Mouse (Mus musculus): ENCODE measurements around the gene Lrrc55. TPM values are rescaled to one million over a fixed set of nuclear protein-coding genes. Genes with fewer than 3 reads are reported as not detected.

Gene Lrrc55
- polyA plus RNA-seq, 1 experiment from 2014 or later = 1.4 TPM

DNA sequence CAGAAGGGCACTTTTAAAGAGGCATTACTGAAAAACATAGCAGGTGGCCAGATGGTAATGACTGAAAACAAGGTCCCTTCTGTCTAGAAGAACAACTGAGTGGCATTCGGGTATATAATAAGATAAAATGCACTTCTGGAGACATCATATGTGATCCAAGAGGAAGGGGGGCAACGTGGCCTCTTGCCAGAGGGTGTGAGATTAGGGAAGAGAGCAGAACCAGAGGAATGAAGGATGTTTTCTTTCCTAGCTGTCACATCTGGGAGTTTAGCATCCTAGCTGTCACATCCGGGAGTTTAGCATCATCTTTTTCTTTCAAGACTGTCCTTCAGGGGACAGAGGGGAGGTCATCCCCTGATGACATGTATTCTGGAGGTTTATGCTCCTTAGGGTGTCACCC lies 32.6 kb upstream of the Lrrc55 start:
- no peak for ATAC-seq
- H3K9me3 ChIP-seq (ENCODE audit: control insufficient read depth) = no peaks in the 10 kb centered on the region

DNA sequence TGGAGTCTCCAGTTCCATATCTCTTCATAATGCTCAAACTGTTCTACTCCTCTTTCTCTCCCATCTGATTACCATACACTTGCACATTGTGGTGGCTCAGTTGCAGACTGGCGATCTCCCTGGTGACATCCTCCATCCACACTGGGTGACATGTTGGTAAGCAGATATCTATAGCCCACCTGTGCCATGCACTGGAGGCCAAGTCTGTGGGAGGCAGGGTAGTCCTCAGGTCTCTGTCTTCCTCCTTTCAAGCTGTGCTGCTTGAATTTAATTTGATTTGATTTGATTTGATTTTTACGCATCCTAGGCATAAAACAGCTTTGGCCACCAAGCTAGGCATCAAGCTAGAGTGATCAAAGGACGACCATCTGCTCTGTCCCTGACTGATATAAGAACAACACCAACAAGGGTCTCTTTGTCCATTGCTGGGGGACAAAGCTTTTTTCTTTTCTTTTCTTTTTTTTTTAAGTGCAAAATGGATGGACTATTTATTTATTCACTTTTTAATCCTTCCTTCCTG lies 30.9 kb upstream of the Lrrc55 start:
- WGBS = 88% methylated on average over 3 of the region's 3 CpGs
- no peaks in the 10 kb centered on the region for H3K27me3 ChIP-seq (replicated peaks; ENCODE audit: control insufficient read depth, insufficient read depth, low read length)
- no peak for TF ChIP-seq CTCF (IDR thresholded peaks at IDR 0.05; ENCODE audit: low read depth)

More for the DNA sequence above, 32.6 kb upstream of the Lrrc55 start:
- H3K27me3 ChIP-seq (replicated peaks; ENCODE audit: control insufficient read depth, insufficient read depth, low read length) = no peaks in the 10 kb centered on the region
- TF ChIP-seq CTCF (IDR thresholded peaks at IDR 0.05; ENCODE audit: low read depth) = no peak
- no peak overlapping the region for H3K27ac ChIP-seq (ENCODE audit: low read depth, low read length)
- H3K4me1 ChIP-seq (replicated peaks; ENCODE audit: control insufficient read depth, insufficient read depth, low read length) = no peaks in the 10 kb centered on the region
- WGBS = 61% methylated on average over 3 of the region's 3 CpGs
- H3K36me3 ChIP-seq (ENCODE audit: control insufficient read depth, insufficient read depth) = no peaks in the 10 kb centered on the region
- H3K4me2 ChIP-seq (replicated peaks; ENCODE audit: low read depth) = no peak overlapping the region
- no peak overlapping the region for H3K9ac ChIP-seq (ENCODE audit: low read depth, low read length)
- H3K4me3 ChIP-seq (ENCODE audit: low read depth, low read length) = no peak overlapping the region

DNA sequence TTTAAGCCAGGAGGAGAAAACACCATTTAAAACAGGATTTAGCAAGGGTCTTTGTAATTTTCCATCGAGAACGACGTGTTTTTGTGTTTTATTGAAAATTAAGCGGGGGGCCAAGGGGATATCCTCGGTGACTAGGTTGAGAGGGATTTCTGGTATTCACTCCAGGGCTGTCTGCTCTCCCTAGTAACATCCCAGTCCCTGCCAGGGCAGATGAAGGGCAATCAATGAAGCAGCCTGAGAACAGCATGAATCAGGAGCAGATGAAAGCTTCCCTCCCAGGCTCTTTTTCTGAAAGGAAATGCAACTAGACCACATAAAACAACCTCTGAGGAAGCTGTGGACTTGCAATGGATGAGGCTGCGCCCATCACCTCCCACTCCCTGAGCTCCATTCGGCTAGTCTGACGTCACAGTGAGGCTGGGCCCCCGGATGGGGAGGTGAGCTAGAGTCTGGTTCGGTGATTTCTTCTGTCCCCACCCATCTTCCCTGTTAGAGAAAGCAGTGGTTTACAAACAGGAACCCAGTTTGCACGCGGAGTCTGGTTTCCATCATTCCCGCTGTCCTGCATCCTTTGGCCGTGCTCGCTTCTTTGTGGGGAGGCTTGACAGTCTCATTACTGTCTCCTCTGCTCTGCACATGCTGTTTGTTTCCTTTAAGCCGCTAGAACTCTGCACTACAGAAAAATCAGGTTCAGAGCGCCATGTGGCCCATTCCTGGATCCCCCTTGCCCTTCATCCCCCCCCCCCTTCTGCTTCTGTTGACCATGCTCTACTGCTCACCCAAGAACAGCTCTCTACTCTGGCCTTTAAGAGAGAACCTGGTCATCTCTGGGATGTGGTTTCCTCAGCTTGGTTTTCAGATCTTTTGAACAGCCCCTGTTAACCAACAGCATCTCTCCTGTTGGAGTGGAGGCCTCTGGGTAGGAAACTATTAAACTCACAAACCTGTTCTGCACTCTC lies 27.5 kb upstream of the Lrrc55 start:
- 49% methylated on average over 17 of the region's 17 CpGs for WGBS
- no peak overlapping the region for H3K27ac ChIP-seq (ENCODE audit: low read depth, low read length)
- TF ChIP-seq CTCF (IDR thresholded peaks at IDR 0.05; ENCODE audit: low read depth) = no peak
- H3K9ac ChIP-seq (ENCODE audit: low read depth, low read length) = no peak overlapping the region
- peak overlapping the region; percentile 13; the same call in 1 of the 2 replicates for H3K4me2 ChIP-seq (replicated peaks; ENCODE audit: low read depth)
- H3K36me3 ChIP-seq (ENCODE audit: control insufficient read depth, insufficient read depth) = no peaks in the 10 kb centered on the region
- no peaks in the 10 kb centered on the region for H3K4me1 ChIP-seq (replicated peaks; ENCODE audit: control insufficient read depth, insufficient read depth, low read length)
- ATAC-seq = no peak
- no peaks in the 10 kb centered on the region for H3K9me3 ChIP-seq (ENCODE audit: control insufficient read depth)
- H3K4me3 ChIP-seq (ENCODE audit: low read depth, low read length) = no peak overlapping the region
- H3K27me3 ChIP-seq (replicated peaks; ENCODE audit: control insufficient read depth, insufficient read depth, low read length) = no peaks in the 10 kb centered on the region

More for the DNA sequence above, 30.9 kb upstream of the Lrrc55 start:
- no peak overlapping the region for H3K27ac ChIP-seq (ENCODE audit: low read depth, low read length)
- H3K9ac ChIP-seq (ENCODE audit: low read depth, low read length) = no peak overlapping the region
- no peak for ATAC-seq
- no peaks in the 10 kb centered on the region for H3K9me3 ChIP-seq (ENCODE audit: control insufficient read depth)
- H3K36me3 ChIP-seq (ENCODE audit: control insufficient read depth, insufficient read depth) = no peaks in the 10 kb centered on the region
- no peak overlapping the region for H3K4me3 ChIP-seq (ENCODE audit: low read depth, low read length)
- H3K4me2 ChIP-seq (replicated peaks; ENCODE audit: low read depth) = no peak overlapping the region
- no peaks in the 10 kb centered on the region for H3K4me1 ChIP-seq (replicated peaks; ENCODE audit: control insufficient read depth, insufficient read depth, low read length)

DNA sequence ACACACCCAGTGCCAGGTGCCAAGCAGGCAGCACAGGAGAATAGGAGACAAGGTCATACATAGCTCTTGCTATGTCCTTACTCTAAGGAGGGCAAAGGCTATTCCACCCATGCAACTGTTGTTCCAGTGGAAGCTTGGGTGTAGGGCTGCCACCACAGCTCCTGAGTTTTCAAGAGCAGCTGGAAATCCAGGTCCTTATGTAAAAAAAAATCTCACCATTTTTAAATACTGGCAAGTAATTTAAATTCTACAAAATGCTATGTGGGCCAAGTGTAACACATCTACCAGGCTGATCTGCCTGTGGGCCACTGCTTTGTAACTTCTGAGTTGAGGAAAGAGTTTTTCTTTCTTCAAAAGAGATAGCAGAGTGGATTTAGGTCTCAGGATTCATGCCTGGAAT lies 19.6 kb upstream of the Lrrc55 start:
- ATAC-seq = no peak
- Histone ChIP-seq H3K27ac (ENCODE audit: low read depth, low read length) (no peak overlapping the region), H3K4me3 (ENCODE audit: low read depth, low read length) (no peak overlapping the region), H3K36me3 (ENCODE audit: control insufficient read depth, insufficient read depth) (no peaks in the 10 kb centered on the region), H3K9ac (ENCODE audit: low read depth, low read length) (no peak overlapping the region), H3K27me3 (replicated peaks; ENCODE audit: control insufficient read depth, insufficient read depth, low read length) (no peaks in the 10 kb centered on the region), H3K4me2 (replicated peaks; ENCODE audit: low read depth) (no peak overlapping the region), H3K4me1 (replicated peaks; ENCODE audit: control insufficient read depth, insufficient read depth, low read length) (no peaks in the 10 kb centered on the region), H3K9me3 (ENCODE audit: control insufficient read depth) (no peaks in the 10 kb centered on the region)
- no peak for TF ChIP-seq CTCF (IDR thresholded peaks at IDR 0.05; ENCODE audit: low read depth)

DNA sequence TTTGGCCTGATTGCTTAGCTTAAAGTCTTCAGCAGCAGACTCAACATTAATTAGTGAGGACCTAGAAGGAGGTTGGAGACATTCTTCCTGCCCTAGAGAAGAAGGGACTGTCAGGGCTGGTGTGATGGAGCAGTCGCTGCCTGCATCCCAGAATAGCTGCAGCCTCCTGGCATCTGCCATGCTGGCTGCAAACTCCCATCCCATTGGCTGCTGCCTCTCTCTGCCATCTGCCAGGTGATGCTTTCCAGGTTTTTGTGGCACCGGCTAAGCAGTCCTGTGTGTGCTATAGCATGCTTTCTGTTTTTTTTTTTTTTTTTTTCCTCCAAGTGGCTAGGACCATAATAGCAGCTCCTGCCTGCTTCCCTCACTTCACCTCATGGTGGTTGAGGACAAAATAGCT lies 16.7 kb upstream of the Lrrc55 start:
- H3K27ac ChIP-seq (ENCODE audit: low read depth, low read length) = no peak overlapping the region
- no peaks in the 10 kb centered on the region for H3K27me3 ChIP-seq (replicated peaks; ENCODE audit: control insufficient read depth, insufficient read depth, low read length)
- H3K4me3 ChIP-seq (ENCODE audit: low read depth, low read length) = no peak overlapping the region
- H3K4me2 ChIP-seq (replicated peaks; ENCODE audit: low read depth) = no peak overlapping the region
- H3K36me3 ChIP-seq (ENCODE audit: control insufficient read depth, insufficient read depth) = no peaks in the 10 kb centered on the region
- TF ChIP-seq CTCF (IDR thresholded peaks at IDR 0.05; ENCODE audit: low read depth) = no peak
- H3K9ac ChIP-seq (ENCODE audit: low read depth, low read length) = no peak overlapping the region
- no peak for ATAC-seq
- no peaks in the 10 kb centered on the region for H3K9me3 ChIP-seq (ENCODE audit: control insufficient read depth)
- no peaks in the 10 kb centered on the region for H3K4me1 ChIP-seq (replicated peaks; ENCODE audit: control insufficient read depth, insufficient read depth, low read length)
- WGBS = 72% methylated on average over 2 of the region's 2 CpGs

DNA sequence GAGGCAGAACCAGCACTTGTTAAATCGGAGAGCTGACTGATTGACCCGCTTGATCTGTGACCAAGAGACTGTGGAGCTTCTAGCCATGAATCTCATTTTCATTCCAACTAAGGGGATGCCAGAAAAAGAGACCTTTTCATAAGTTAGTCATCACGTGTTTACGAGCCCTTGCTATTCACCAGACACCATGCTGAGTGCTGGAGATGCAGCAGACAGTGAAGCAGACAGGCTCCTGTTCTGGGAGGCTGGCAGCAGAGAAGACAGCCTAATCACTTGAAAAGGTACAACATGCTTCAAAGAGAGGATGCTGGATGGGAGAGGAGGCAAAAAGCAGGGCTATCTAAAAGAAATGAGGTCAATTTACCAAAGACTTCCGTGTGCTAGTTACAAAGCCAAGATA lies 12.3 kb upstream of the Lrrc55 start:
- Histone ChIP-seq H3K4me2 (replicated peaks; ENCODE audit: low read depth) (no peak overlapping the region), H3K9ac (ENCODE audit: low read depth, low read length) (no peak overlapping the region), H3K27me3 (replicated peaks; ENCODE audit: control insufficient read depth, insufficient read depth, low read length) (no peaks in the 10 kb centered on the region), H3K27ac (ENCODE audit: low read depth, low read length) (no peak overlapping the region), H3K4me1 (replicated peaks; ENCODE audit: control insufficient read depth, insufficient read depth, low read length) (no peaks in the 10 kb centered on the region), H3K36me3 (ENCODE audit: control insufficient read depth, insufficient read depth) (no peaks in the 10 kb centered on the region), H3K9me3 (ENCODE audit: control insufficient read depth) (no peaks in the 10 kb centered on the region), H3K4me3 (ENCODE audit: low read depth, low read length) (no peak overlapping the region)
- no peak for TF ChIP-seq CTCF (IDR thresholded peaks at IDR 0.05; ENCODE audit: low read depth)
- WGBS = 79% methylated on average over 5 of the region's 5 CpGs
- no peak for ATAC-seq

Data from intestine, postnatal 0 days (tissue).